Mouse (Mus musculus): Measurements from ENCODE around the gene Olfr654. TPM values are rescaled to one million over a fixed set of nuclear protein-coding genes. Genes with fewer than 3 reads are reported as not detected.

The Olfr654 gene
- polyA plus RNA-seq (2012; rRNA removed; ENCODE audit: low replicate concordance), result not detected in 2 replicates

GRCm38 (mm10) chr7:104586725-104587124 lies at the start of gene Olfr654:
TSS of gene Olfr654 (plus strand) at chr7:104587025.

GRCm38 (mm10) chr7:104549833-104550232 lies 37.0 kb upstream of the Olfr654 start, which contains the start of gene Olfr651:
TSS of gene Olfr651 (plus strand) at chr7:104550133.

GRCm38 (mm10) chr7:104560601-104561000 lies 26.2 kb upstream of the Olfr654 start, which contains the start of gene Olfr652:
TSS of gene Olfr652 (plus strand) at chr7:104560901.

GRCm38 (mm10) chr7:104577014-104577413 lies 9.8 kb upstream of the Olfr654 start, which contains the start of gene Olfr653:
TSS of gene Olfr653 (plus strand) at chr7:104577314.

DNA sequence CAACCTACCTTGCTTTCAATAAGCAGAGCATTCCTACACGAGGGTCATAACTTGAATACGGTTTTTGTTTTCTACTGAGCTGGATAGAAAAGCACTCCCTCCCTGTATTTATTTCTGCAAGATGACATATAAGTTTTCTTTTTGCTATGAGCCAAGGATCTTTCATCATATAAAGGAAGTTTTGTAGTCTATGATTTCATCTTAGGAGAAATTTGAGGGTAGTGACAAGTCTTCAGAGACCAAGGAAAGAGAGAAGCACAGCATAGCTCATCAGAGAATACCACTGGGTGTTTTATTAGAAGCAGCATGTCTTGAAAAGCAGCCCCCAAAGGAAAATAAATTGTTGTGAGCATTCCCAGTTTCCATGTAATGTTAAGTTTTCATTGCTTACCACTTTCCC lies 14.9 kb downstream of the Olfr654 start, which contains the start of gene Olfr655:
Gene Olfr655, minus strand, starts transcription at position 101 of the 400 bp plus-strand sequence.

DNA sequence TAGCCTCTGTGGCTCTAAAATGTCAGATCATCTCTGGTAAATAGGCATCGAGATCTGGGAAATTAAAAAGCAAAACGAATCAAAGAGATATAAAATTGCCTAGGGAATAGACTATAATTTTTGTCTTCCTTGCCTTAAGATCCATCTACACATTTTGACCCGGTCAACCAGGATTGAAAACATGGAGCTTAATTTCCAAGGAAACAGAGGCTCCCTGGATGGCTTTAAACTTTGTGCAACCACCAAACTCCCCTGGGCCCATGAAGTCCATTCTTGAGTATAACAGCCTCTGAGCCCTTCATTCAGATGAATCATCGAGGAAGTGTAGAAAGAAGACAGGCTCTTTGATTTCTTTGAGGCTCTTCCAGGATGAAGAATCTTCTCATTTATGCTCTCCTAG lies 26.8 kb downstream of the Olfr654 start, which contains the start of gene Olfr656:
Gene Olfr656, plus strand, starts transcription at position 301 of the 400 bp plus-strand sequence.

GRCm38 (mm10) chr7:104624494-104624893 lies 37.7 kb downstream of the Olfr654 start, which contains the start of gene Olfr657:
TSS of gene Olfr657 (plus strand) at chr7:104624794.

Other genes starting within 250 kb of the Olfr654 start
- 3.1 and 6.3 TPM in 2 replicates for gene Trim12c, start 233.7 kb upstream of the Olfr654 start, polyA plus RNA-seq (2012; rRNA removed; ENCODE audit: low replicate concordance)
- gene Trim30b, start 217.1 kb upstream of the Olfr654 start, polyA plus RNA-seq (2012; rRNA removed; ENCODE audit: low replicate concordance), result 0.74 and 1.5 TPM in 2 replicates
- gene Trim30c, start 186.2 kb upstream of the Olfr654 start, polyA plus RNA-seq (2012; rRNA removed; ENCODE audit: low replicate concordance), result 0.27 and 0.29 TPM in 2 replicates
- gene Trim30a, start 121.8 kb upstream of the Olfr654 start, polyA plus RNA-seq (2012; rRNA removed; ENCODE audit: low replicate concordance), result 5.6 and 13.5 TPM in 2 replicates
- 2.2 and 8.1 TPM in 2 replicates for gene Trim30d, start 79.2 kb upstream of the Olfr654 start, polyA plus RNA-seq (2012; rRNA removed; ENCODE audit: low replicate concordance)
- not detected in 2 replicates for gene Olfr651, start 36.9 kb upstream of the Olfr654 start, polyA plus RNA-seq (2012; rRNA removed; ENCODE audit: low replicate concordance)
- gene Olfr652, start 26.1 kb upstream of the Olfr654 start, polyA plus RNA-seq (2012; rRNA removed; ENCODE audit: low replicate concordance), result not detected in 2 replicates
- not detected in 2 replicates for gene Olfr653, start 9.7 kb upstream of the Olfr654 start, polyA plus RNA-seq (2012; rRNA removed; ENCODE audit: low replicate concordance)
- gene Olfr655, start 14.8 kb downstream of the Olfr654 start, polyA plus RNA-seq (2012; rRNA removed; ENCODE audit: low replicate concordance), result not detected in 2 replicates
- gene Olfr656, start 26.9 kb downstream of the Olfr654 start, polyA plus RNA-seq (2012; rRNA removed; ENCODE audit: low replicate concordance), result not detected in 2 replicates
- not detected in 2 replicates for gene Olfr657, start 37.8 kb downstream of the Olfr654 start, polyA plus RNA-seq (2012; rRNA removed; ENCODE audit: low replicate concordance)
- gene Olfr658, start 60.3 kb downstream of the Olfr654 start, polyA plus RNA-seq (2012; rRNA removed; ENCODE audit: low replicate concordance), result not detected in 2 replicates
- gene Olfr659, start 79.7 kb downstream of the Olfr654 start, polyA plus RNA-seq (2012; rRNA removed; ENCODE audit: low replicate concordance), result not detected in 2 replicates
- gene Olfr661, start 99.5 kb downstream of the Olfr654 start, polyA plus RNA-seq (2012; rRNA removed; ENCODE audit: low replicate concordance), result not detected in 2 replicates
- gene Usp17le, start 190.4 kb downstream of the Olfr654 start, polyA plus RNA-seq (2012; rRNA removed; ENCODE audit: low replicate concordance), result not detected in 2 replicates

Measured in mammary gland, adult 2 months (tissue).